Mouse (Mus musculus): Measurements from ENCODE around the gene A930004D18Rik. TPM values are rescaled to one million over a fixed set of nuclear protein-coding genes. Genes with fewer than 3 reads are reported as not detected.

Gene A930004D18Rik
- total RNA-seq (2022): 1 to 10 TPM; 1.1 to 2.4 (median 1.4) TPM

GRCm38 (mm10) chr2:18037491-18037890 lies at the start of gene A930004D18Rik:
TSS of gene A930004D18Rik (minus strand) at chr2:18037737.
- DNase-seq: no peak

DNA sequence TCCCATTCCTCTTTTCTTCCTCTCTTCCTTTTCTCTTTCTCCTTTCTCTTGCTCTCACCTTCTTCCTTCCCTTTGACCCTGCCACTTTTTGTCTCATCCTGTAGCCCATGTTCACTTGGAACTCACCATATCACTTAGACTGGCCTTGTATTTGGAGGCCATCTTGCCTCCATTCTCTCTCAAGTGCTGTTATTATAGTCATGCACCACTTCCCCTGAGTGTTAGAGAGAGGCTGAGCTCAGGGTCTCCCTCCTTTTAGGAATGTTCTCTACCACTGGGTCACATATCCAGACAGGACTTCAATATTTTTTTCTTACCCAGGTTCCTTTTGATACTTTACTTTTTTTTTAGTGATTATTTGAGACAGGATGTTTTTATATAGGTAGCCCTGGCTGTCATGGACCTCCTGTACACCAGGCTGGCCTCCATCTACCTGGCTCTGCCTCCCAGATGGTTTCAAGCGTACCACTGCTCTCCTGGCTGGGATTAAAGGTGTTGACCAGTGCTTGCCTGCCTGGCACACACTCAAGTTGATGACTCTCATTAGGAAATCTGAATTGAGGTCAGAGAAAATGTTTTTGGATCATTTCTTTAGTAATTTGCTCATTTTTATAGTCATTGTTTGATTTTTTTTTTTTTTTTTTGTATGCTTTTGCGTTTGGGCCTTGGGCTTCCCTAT lies 42.8 kb upstream of the A930004D18Rik start:
- no peak for DNase-seq

DNA sequence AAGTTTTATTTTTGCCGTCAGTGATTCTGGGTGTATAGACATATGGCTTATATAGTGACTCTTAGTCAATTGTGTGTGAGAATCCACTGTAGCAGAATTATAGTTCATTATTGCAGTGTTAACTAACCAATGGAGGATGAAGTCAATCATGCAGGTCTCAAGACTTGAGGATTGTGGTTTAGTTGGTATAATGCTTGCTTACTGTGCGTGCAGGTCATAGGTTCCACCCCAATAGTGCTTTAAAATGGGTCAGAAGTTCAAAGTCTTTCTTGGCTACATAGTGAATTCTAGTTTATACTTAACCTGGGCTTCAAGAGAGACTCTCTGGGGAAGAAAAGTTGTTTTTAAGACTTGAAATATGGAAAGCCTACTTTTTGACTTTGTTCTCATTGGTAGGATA lies 34.4 kb upstream of the A930004D18Rik start:
- no peak for DNase-seq

GRCm38 (mm10) chr2:18068071-18068796 lies 30.7 kb upstream of the A930004D18Rik start:
- DNase-seq: no peak

DNA sequence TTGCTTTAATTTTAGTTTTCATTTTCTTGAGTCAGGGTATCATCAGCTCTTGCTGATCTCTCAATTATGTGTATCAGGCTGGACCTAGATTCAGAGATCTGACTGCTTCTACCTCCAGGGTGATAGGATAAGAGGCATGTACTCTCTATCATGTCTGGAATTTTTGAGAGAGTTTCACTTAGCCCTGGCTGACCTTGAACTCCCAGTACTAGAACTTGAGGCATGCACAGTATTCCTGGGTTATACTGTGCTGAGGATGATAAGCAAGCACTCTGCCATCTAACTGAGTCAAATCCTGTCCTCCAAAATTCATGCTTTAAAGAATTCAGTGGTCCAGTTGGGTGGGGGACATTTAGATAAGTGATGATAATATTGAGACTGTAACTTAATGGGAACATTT lies 28.9 kb upstream of the A930004D18Rik start:
- DNase-seq: no peak

DNA sequence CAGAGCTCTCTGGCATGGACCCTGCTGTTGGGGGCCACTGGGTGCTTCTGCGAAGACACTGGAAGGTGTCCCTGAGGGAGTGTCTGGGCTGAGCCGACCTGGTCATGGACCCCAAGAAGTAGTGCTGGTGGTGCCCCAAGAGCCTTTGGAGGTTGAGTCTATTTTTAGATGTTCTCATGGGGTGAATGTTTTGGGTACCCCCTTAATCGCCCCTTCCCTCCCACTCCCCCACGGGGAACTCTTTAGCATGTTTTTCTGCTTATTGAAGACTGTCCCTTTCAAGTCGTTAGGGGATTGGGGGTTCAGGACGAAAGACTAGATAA lies 28.1 kb upstream of the A930004D18Rik start:
- no peak for DNase-seq

- DNase-seq: peak; percentile 75
These were observed 27.6 kb upstream of the A930004D18Rik start for GRCm38 (mm10) chr2:18064941-18065707.

DNA sequence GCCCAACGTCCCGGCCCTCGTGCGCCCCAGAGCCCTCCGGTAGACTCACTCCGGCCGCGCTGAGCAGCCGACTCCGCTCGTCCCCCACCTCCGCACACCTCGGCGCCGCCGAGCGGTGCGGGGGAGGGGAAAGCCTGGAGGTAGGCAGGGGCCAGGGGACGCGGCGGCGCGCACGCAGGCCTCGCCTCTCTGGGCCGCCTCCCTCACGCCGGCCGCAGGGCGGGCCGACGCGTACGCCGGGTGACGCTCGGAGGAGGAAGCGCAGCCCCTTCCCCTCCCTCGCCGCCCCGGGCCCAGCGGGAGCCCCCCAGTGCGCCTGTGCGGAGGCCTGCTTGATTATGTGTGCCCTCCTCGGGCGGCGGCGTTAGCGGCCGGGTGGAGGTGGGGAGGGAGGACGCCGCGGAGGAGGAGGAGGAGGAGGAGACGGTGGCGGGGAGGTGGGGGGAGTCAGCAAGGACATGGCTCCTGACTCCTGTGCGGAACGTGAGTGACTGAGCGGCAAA lies 26.9 kb upstream of the A930004D18Rik start:
- DNase-seq: peak; percentile 89

DNA sequence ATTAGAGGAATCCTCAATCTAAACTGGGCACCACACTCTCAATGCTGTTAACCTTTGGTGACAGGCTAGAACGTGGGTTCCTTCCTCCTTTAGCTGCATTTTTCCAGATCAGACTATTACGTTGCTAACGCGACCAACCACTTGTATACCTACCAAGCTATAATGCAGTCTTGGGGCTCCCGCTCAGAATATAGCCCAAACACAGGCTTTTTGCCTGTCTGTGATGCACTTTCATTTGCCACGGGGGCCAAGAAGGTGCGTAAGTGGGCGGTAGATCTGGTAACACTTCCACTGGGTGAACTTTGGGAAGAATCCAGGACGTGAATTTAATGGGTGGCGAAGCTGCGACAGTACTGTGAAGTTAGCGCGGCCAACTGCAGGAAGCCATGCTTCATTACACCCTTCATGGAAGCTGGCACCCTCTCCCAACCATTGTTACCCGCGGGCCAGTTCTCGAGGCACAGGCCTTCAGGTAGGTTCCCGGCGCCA lies 26.3 kb upstream of the A930004D18Rik start:
- peak; percentile 56 for DNase-seq

DNA sequence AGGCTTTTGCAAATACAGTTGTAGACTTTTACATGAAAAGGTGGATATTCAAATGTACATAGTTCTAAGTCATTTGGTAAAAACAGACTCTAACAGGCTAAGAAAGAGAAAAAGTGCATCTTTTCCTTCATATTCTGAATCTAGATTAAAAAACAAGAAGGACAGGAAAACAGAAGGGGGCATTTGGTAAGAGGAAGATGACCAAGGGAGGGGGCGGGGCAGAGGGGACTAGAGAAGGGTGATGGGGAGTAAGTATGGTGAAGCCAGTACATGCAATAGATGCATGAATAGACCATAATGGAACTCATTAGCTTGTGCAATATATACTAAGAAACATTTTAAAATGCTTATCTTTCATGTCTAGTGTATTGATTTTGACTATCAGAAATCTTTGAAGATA lies 22.9 kb upstream of the A930004D18Rik start:
- no peak for DNase-seq

DNA sequence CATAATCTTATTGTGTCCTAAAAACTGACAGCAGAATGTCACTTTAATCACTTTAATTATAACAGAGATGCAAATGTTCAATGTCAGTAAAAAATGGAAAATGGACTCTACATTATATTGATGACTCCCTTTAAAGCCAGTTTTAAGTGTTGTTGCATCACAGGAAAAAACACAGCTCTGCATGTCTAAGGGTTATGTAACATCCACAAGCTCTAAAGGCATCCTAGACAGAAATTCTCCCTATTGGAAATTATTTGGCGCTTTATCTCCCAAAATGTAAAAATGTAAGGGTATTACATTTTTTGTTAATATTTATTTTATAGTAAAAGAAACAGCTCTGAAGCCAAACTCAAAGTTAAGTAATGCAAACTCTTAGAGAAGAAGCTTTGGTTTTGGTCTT lies 22.4 kb upstream of the A930004D18Rik start:
- DNase-seq: no peak

DNA sequence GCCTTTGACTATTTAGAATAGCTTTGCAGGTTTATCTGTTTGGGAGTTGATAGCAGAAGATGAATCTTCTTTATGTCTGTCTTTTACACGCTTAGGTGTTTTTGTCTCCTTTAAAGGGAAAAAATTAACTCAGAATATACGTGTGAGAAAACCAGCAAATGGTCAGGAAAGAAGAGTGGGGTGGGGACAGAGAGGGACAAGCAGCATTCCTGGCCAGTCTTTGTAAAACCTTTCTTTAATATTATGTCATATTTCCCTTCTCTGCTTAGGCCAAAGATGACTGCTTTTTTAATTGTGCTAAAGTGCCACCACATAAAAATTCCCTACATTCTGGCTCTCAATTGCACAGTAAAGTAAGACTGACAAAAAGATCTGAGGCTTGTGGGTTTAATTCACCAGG lies 21.5 kb upstream of the A930004D18Rik start:
- DNase-seq: no peak

GRCm38 (mm10) chr2:18058146-18058708 lies 20.7 kb upstream of the A930004D18Rik start:
- no peak for DNase-seq

GRCm38 (mm10) chr2:18057336-18058145 lies 20.0 kb upstream of the A930004D18Rik start:
- DNase-seq: peak; percentile 49

DNA sequence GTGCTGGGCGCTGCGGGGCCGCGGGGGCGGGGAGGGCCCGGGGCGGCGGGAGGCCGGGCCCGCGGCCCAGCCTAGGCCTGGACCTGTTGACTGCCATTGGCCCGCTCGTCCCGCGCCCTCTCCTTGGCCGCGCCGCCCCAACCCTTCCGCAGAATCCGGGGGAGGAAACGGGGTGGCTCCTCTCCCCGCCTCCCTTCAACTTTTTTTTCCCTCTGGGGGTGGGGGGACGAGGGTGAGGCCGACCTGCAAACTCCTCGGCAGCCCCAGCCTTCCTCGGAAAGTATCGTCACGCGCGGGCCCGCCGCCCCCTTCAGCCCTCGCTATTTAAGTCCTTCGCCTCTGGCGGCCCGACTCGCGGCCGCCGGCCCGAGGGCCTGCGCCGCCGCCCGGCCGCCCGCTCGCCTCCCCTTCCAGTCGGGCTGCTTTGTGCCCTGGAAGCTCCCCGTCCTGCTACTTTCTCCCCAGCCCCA lies 19.3 kb upstream of the A930004D18Rik start:
- DNase-seq: peak; percentile 98

DNA sequence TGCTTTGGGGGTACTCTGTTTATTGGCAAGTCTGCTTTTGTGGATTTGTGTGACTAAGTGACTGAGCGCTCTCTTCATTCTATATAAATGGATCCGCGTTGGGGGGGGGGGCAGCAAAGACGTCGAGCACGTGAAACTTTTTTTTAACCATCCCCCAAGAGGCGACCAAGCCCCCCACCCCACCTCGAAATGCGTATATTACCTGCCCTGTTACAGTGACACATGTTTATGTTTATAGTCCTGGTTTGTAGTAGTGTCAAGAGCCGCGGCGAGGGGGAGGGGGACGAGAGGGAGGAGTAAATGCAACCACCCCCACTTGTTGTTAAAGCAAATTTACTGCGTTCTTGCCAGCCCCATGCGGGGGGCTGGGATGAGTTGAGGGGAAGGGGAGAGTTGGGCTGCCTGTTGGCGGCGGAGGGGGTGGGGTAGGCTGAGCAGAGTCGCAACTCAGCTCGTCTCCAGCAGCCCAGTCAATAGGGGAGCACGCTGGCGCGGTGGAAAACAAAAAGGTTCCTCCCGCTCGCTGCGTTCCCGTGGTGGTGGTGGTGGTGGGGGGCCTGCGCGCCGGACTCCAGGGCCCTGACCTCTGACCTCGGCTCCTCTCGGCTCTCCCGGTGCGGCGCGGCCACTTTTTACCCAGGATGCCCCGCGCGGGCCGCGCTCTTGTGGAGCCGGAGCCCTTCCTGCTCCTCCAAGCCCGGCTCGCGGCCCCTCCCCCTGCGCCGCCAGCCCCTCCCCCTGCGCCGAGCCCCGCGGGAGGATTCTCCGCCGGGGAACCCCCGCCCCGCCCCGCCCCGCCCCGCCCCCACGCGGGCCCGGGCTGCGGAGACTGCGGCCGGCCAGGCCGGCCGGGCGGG lies 18.6 kb upstream of the A930004D18Rik start:
- peak; percentile 94 for DNase-seq

- DNase-seq: no peak
These were observed 17.7 kb upstream of the A930004D18Rik start, which contains the start of gene Mllt10 for GRCm38 (mm10) chr2:18055016-18055928. TSS of gene Mllt10 (plus strand) at chr2:18055237.

DNA sequence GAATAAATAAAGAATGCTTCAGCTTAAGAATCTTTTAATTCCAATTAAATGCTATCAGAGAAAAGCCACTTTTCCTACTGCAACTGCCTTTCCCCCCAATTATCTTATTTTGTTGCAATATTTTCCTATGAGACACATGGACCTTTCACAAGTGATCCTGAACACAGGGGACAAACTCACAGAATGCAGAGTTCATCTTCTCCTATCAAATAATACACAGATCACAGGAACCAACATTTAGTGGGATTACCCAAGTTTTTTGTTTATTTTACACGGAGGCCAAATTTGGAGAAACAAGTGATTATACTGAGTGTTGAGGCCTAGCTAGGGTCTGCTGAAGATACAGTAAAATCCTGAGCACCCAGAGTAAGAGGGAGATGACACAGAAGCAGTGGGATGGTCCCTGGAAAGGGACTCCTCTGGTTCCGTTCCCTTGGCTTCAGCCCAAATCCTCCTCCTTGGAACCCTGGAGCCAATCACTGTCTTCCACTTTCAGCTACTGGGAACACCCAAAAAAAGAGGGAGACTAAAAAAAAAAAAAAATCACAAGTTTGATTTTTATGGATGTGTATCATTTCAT lies 16.5 kb upstream of the A930004D18Rik start:
- DNase-seq: peak; percentile 74

All from adrenal gland, adult 8-10 months (tissue).